Mouse (Mus musculus): Measurements from ENCODE around the gene Foxc2.

Gene Foxc2

GRCm38 (mm10) chr8:121148573-121149083 is 32.7 kb downstream of the Foxc2 start:
- no peak for DNase-seq (ENCODE audit: low spot score)

GRCm38 (mm10) chr8:121152394-121152793 is 36.4 kb downstream of the Foxc2 start:
- no peak for DNase-seq (ENCODE audit: low spot score)

- no peak for DNase-seq (ENCODE audit: low spot score)
Observed at GRCm38 (mm10) chr8:121156990-121157491, 41.1 kb downstream of the Foxc2 start.

GRCm38 (mm10) chr8:121158812-121159211 is 42.8 kb downstream of the Foxc2 start:
- no peak for DNase-seq (ENCODE audit: low spot score)

- DNase-seq (ENCODE audit: low spot score) = no peak
Observed at GRCm38 (mm10) chr8:121161437-121161836, 45.5 kb downstream of the Foxc2 start.

GRCm38 (mm10) chr8:121162413-121162812 is 46.4 kb downstream of the Foxc2 start:
- DNase-seq (ENCODE audit: low spot score) = no peak

- DNase-seq (ENCODE audit: low spot score) = no peak
Observed at GRCm38 (mm10) chr8:121162906-121163695, 47.1 kb downstream of the Foxc2 start.

DNA sequence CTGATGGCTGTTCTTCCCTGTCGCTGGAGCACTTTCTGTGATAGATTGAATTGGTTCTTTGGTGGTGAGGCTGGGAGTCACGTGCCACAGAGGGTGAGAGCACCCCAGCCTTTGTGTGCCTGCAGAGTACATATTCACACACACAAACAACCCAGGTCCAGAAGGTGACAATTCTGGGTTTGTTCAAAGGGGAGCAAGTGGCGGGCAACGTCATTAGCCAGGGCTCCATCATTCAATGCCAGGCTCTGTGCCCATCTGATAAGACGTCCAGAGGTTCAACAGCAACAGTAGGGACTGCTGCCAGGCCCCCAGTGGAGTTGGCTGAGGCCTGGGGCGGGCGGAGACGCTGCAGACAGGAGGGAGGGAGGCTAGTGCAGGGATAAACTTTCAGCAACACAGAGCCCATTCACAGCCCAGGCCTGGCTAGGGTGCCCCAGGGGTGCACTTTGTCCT is 48.1 kb downstream of the Foxc2 start:
- DNase-seq (ENCODE audit: low spot score) = no peak

- DNase-seq (ENCODE audit: low spot score) = no peak
Observed at GRCm38 (mm10) chr8:121168033-121168432, 52.1 kb downstream of the Foxc2 start.
